Mouse (Mus musculus): Measurements from ENCODE around the gene Erc2.

DNA sequence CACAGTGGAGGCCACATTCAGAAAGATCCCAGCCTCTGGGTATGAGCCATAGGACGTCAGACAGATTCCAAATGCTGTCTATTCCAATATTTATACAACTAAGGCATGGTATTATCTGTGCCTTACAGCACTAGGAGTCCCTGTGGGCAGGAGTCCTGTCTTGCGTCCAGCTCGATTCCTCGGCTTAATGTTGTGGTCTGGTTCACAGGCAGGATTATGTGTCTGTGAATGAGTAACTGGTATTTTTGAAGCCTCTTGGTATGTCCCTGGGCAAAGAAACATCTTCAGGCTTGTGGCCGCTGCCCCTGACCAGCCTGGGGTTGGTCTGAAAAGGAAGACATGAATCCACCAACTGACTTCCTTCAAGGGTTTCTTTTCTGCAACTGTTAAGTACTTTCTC is 153.1 kb downstream of the Erc2 start:
- TF ChIP-seq CTCF (conservative IDR thresholded peaks at IDR 0.05; ENCODE audit: low read length) (no peak), NANOG (IDR thresholded peaks at IDR 0.05; ENCODE audit: borderline replicate concordance, low read length) (no peak)

Data from E14TG2a.4 (cell line).